In the genomic region with DNA sequence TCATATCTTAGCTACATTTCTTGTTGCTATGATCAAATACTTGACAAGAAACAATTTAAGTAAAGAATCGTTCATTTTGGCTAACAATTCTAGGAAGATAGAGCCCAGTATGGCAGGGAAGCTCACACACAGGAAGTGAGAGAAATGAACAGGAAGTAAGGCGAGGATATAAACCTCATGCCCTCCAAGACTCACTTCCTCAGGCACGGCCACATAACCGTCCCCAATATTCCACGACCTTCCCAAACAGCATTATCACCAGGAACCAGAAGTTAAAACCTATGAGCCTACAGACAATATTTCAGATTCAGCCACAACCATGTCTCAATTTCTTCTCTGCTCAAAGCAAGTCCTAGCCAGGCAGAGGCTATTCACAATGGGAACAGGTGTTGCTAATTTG, we compare ENCODE assay signal across 15 mouse cellular contexts.
"Had no signal": no experiment of that assay in that cellular context is flagged by ENCODE, and none has a peak within 500 bp of the region (broad histone marks: within the 10 kb centered on the region; RNA-seq: fewer than 3 reads in every experiment).

No protein-coding gene starts in this region.

- ATAC-seq: liver, postnatal 0 days; lung, postnatal 0 days; midbrain, embryonic 13.5 days; midbrain, embryonic 16.5 days had no signal

- DNase-seq: liver, postnatal 0 days; lung, adult 2 months; lung, postnatal 14 days; lung, postnatal 36 days; retina, postnatal 1 day; right cerebral cortex, adult 18-20 months; right cerebral cortex, postnatal 25 days; right cerebral cortex, postnatal 4 days; spleen, adult 18-20 months; thymus, adult 18-20 months; thymus, postnatal 25 days; thymus, postnatal 4 days had no signal
